Mouse (Mus musculus): ENCODE data around the gene Actl6b. TPM values are rescaled to one million over a fixed set of nuclear protein-coding genes. Genes with fewer than 3 reads are reported as not detected.

The Actl6b gene
- polyA plus RNA-seq, 1 experiment from 2014 or later = 5.2 TPM

DNA sequence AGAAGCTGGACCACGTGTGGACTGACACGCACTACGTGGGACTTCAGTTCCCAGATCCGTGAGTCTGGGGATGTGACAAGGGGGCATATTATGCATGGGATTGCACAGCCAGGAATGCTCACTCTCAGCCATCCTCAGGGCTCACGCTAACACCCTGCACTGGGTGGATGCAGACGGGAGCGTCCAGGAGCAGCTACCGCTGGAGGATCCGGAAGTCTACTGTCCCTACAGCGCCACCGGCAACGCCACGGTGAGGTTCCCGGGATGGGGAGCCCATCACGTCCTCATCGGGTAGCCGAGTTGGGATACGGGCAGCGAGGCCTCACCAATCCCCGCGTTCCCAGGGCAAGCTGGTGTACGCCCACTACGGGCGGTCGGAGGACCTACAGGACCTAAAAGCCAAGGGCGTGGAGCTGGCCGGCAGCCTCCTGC is 21.2 kb downstream of the Actl6b start:
- Histone ChIP-seq H3K36me3 (ENCODE audit: control insufficient read depth, insufficient read depth, low read length) (no peaks in the 10 kb centered on the region), H3K9me3 (ENCODE audit: control insufficient read depth, low read length) (no peaks in the 10 kb centered on the region), H3K4me1 (ENCODE audit: control insufficient read depth, insufficient read depth, low read length) (0 out of 2 replicates have a peak, but pooled peaks cover 5% of the 10 kb centered on the region), H3K27me3 (replicated peaks; ENCODE audit: control insufficient read depth, insufficient read depth, low read length) (peaks cover 17% of the 10 kb centered on the region; the same call in 1 of the 2 replicates), H3K4me3 (ENCODE audit: low read depth, low read length) (peak overlapping the region; percentile 19; the same call in 1 of the 2 replicates), H3K9ac (ENCODE audit: low read depth, low read length) (peak overlapping the region; percentile 45; the same call in 1 of the 2 replicates), H3K4me2 (ENCODE audit: low read depth, low read length) (peak overlapping the region; percentile 51), H3K27ac (replicated peaks; ENCODE audit: low read depth, low read length) (no peak overlapping the region)
- peak; percentile 28 for DNase-seq (ENCODE audit: low spot score)
- 11% methylated on average over 24 of the region's 27 CpGs for WGBS
- ATAC-seq (ENCODE audit: low read depth) = no peak

GRCm38 (mm10) chr5:137580246-137580645 is 26.9 kb downstream of the Actl6b start:
- Histone ChIP-seq H3K4me3 (ENCODE audit: low read depth, low read length) (no peak overlapping the region), H3K27me3 (replicated peaks; ENCODE audit: control insufficient read depth, insufficient read depth, low read length) (0 out of 2 replicates have a peak, but pooled peaks cover 3% of the 10 kb centered on the region), H3K9me3 (ENCODE audit: control insufficient read depth, low read length) (no peaks in the 10 kb centered on the region), H3K9ac (ENCODE audit: low read depth, low read length) (no peak overlapping the region), H3K4me1 (ENCODE audit: control insufficient read depth, insufficient read depth, low read length) (0 out of 2 replicates have a peak, but pooled peaks cover 8% of the 10 kb centered on the region), H3K27ac (replicated peaks; ENCODE audit: low read depth, low read length) (no peak overlapping the region), H3K4me2 (ENCODE audit: low read depth, low read length) (no peak overlapping the region), H3K36me3 (ENCODE audit: control insufficient read depth, insufficient read depth, low read length) (no peaks in the 10 kb centered on the region)
- DNase-seq (ENCODE audit: low spot score) = no peak
- WGBS = 82% methylated on average over 6 of the region's 6 CpGs
- ATAC-seq (ENCODE audit: low read depth) = no peak

DNA sequence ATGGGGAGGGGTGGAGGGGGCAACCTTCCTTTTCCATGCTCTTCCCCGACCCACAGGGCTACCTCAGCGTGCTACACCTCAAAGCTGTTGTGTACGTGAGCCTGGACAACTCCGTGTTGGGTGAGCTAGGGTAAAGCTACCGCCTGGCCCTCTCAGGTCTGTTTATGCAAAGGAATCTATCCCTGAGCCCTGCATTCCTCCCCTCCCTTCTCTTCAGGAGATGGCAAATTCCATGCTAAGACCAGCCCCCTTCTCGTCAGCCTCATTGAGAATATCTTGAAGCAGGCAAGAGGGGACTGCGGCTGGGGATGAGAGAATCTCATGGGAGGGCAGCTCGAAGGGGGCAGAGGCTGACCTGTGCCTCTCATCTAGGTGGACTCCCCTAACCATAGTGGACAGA is 29.4 kb downstream of the Actl6b start:
- 26% methylated on average over 8 of the region's 8 CpGs for WGBS
- Histone ChIP-seq H3K4me2 (ENCODE audit: low read depth, low read length) (peak overlapping the region; percentile 52), H3K4me3 (ENCODE audit: low read depth, low read length) (peak overlapping the region; percentile 41; the same call in 1 of the 2 replicates), H3K27ac (replicated peaks; ENCODE audit: low read depth, low read length) (no peak overlapping the region), H3K9me3 (ENCODE audit: control insufficient read depth, low read length) (peaks cover 4% of the 10 kb centered on the region; the same call in 1 of the 2 replicates), H3K4me1 (ENCODE audit: control insufficient read depth, insufficient read depth, low read length) (0 out of 2 replicates have a peak, but pooled peaks cover 8% of the 10 kb centered on the region), H3K27me3 (replicated peaks; ENCODE audit: control insufficient read depth, insufficient read depth, low read length) (0 out of 2 replicates have a peak, but pooled peaks cover 3% of the 10 kb centered on the region), H3K36me3 (ENCODE audit: control insufficient read depth, insufficient read depth, low read length) (no peaks in the 10 kb centered on the region), H3K9ac (ENCODE audit: low read depth, low read length) (peak overlapping the region; percentile 64)
- DNase-seq (ENCODE audit: low spot score) (no peak), ATAC-seq (ENCODE audit: low read depth) (no peak)

DNA sequence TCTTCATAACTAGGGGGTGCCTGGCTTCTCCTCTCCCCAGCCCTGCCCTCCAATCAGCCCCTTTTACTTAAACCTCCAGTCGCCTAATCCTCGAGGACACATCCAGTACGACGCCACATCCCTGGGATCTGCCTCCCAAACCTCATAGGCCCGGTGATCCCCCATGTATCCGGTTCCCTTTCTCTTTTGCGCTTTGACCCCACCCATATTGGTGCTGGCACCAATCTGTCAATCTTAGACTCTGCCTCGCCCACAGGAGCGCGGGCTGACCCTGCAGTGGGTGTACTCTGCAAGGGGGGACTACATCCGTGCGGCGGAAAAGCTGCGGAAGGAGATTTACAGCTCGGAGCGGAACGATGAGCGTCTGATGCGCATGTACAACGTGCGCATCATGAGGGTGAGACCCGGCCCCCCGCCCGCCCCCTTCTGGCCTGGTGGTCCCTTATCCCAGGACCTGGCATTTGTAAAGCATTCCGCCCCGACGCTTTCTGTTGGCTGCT is 30.4 kb downstream of the Actl6b start:
- Histone ChIP-seq H3K9me3 (ENCODE audit: control insufficient read depth, low read length) (peaks cover 5% of the 10 kb centered on the region; the same call in 1 of the 2 replicates), H3K36me3 (ENCODE audit: control insufficient read depth, insufficient read depth, low read length) (no peaks in the 10 kb centered on the region), H3K4me1 (ENCODE audit: control insufficient read depth, insufficient read depth, low read length) (0 out of 2 replicates have a peak, but pooled peaks cover 8% of the 10 kb centered on the region), H3K4me3 (ENCODE audit: low read depth, low read length) (peak overlapping the region; percentile 41), H3K9ac (ENCODE audit: low read depth, low read length) (peak overlapping the region; percentile 64), H3K27me3 (replicated peaks; ENCODE audit: control insufficient read depth, insufficient read depth, low read length) (0 out of 2 replicates have a peak, but pooled peaks cover 3% of the 10 kb centered on the region), H3K4me2 (ENCODE audit: low read depth, low read length) (peak overlapping the region; percentile 52), H3K27ac (replicated peaks; ENCODE audit: low read depth, low read length) (peak overlapping the region; percentile 33; the same call in 1 of the 2 replicates)
- peak; percentile 86 for DNase-seq (ENCODE audit: low spot score)
- ATAC-seq (ENCODE audit: low read depth) = peak; percentile 85
- WGBS = 13% methylated on average over 27 of the region's 27 CpGs

GRCm38 (mm10) chr5:137584976-137585375 is 31.7 kb downstream of the Actl6b start:
- no peaks in the 10 kb centered on the region for H3K36me3 ChIP-seq (ENCODE audit: control insufficient read depth, insufficient read depth, low read length)
- no peak overlapping the region for H3K27ac ChIP-seq (replicated peaks; ENCODE audit: low read depth, low read length)
- 0 out of 2 replicates have a peak, but pooled peaks cover 3% of the 10 kb centered on the region for H3K27me3 ChIP-seq (replicated peaks; ENCODE audit: control insufficient read depth, insufficient read depth, low read length)
- 0 out of 2 replicates have a peak, but pooled peaks cover 8% of the 10 kb centered on the region for H3K4me1 ChIP-seq (ENCODE audit: control insufficient read depth, insufficient read depth, low read length)
- H3K4me2 ChIP-seq (ENCODE audit: low read depth, low read length) = no peak overlapping the region
- DNase-seq (ENCODE audit: low spot score) (peak; percentile 75), ATAC-seq (ENCODE audit: low read depth) (no peak)
- H3K9me3 ChIP-seq (ENCODE audit: control insufficient read depth, low read length) = peaks cover 5% of the 10 kb centered on the region; the same call in 1 of the 2 replicates
- 29% methylated on average over 8 of the region's 8 CpGs for WGBS
- H3K4me3 ChIP-seq (ENCODE audit: low read depth, low read length) = no peak overlapping the region
- H3K9ac ChIP-seq (ENCODE audit: low read depth, low read length) = no peak overlapping the region

DNA sequence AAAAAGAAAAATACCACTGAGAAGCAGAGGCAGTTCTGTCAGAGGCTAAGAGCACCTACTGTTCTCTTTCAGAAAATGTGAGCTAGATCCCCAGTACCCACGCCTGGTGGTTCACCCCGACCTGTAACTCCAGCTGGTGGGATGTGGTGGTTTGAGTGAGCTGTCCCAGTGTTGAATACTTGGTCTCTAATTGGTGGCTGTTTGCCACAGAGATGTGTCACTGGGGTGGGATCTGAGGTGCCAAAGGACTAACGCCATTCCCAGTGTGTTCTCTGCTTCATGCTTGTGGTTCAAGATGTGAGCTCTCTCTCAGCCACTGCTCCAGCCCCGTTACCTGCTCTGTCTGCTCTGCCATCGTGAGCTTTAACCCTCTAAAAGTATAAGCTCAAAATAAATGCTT is 37.2 kb downstream of the Actl6b start:
- Histone ChIP-seq H3K36me3 (ENCODE audit: control insufficient read depth, insufficient read depth, low read length) (no peaks in the 10 kb centered on the region), H3K9ac (ENCODE audit: low read depth, low read length) (no peak overlapping the region), H3K4me3 (ENCODE audit: low read depth, low read length) (no peak overlapping the region), H3K27me3 (replicated peaks; ENCODE audit: control insufficient read depth, insufficient read depth, low read length) (no peaks in the 10 kb centered on the region), H3K9me3 (ENCODE audit: control insufficient read depth, low read length) (peaks cover 5% of the 10 kb centered on the region; the same call in 1 of the 2 replicates), H3K4me2 (ENCODE audit: low read depth, low read length) (no peak overlapping the region), H3K4me1 (ENCODE audit: control insufficient read depth, insufficient read depth, low read length) (no peaks in the 10 kb centered on the region), H3K27ac (replicated peaks; ENCODE audit: low read depth, low read length) (no peak overlapping the region)
- no peak for ATAC-seq (ENCODE audit: low read depth)
- 69% methylated on average over 5 of the region's 5 CpGs for WGBS
- DNase-seq (ENCODE audit: low spot score) = no peak

GRCm38 (mm10) chr5:137595921-137596320 is 42.6 kb downstream of the Actl6b start:
- WGBS = 83% methylated on average over 7 of the region's 7 CpGs
- no peaks in the 10 kb centered on the region for H3K27me3 ChIP-seq (replicated peaks; ENCODE audit: control insufficient read depth, insufficient read depth, low read length)
- peaks cover 13% of the 10 kb centered on the region; the same call in 1 of the 2 replicates for H3K36me3 ChIP-seq (ENCODE audit: control insufficient read depth, insufficient read depth, low read length)
- H3K9me3 ChIP-seq (ENCODE audit: control insufficient read depth, low read length) = no peaks in the 10 kb centered on the region
- ATAC-seq (ENCODE audit: low read depth) = no peak
- no peak for DNase-seq (ENCODE audit: low spot score)
- H3K4me1 ChIP-seq (ENCODE audit: control insufficient read depth, insufficient read depth, low read length) = peaks cover 11% of the 10 kb centered on the region; the same call in 1 of the 2 replicates
- no peak overlapping the region for H3K4me3 ChIP-seq (ENCODE audit: low read depth, low read length)
- no peak overlapping the region for H3K4me2 ChIP-seq (ENCODE audit: low read depth, low read length)
- H3K27ac ChIP-seq (replicated peaks; ENCODE audit: low read depth, low read length) = no peak overlapping the region
- no peak overlapping the region for H3K9ac ChIP-seq (ENCODE audit: low read depth, low read length)

DNA sequence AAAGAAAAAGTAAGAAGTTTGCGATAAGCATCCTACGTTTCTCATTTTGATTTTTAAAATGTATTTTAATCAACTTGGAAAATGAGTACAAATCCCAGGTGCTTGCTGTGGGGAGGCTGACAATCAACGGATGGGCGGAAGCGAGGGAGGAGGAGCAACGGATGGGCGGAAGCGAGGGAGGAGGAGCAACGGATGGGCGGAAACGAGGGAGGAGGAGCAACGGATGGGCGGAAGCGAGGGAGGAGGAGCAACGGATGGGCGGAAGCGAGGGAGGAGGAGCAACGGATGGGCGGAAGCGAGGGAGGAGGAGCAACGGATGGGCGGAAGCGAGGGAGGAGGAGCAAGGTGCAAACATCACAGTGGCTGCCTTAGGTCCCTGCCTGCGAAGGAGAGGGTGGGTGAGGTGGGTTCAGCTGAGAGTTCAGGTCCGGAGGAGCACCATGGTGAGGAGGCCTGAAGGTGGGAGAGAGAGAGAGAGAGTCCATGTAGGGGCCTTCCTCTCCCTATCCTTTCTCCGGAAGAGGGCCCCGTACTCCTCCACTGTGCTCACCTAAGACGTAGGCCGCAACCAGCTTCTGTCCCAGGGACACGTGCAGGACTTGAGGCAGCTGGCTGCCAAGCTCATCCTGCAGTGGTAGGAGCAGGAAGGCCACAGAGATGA is 43.4 kb downstream of the Actl6b start:
- H3K4me1 ChIP-seq (ENCODE audit: control insufficient read depth, insufficient read depth, low read length) = peaks cover 11% of the 10 kb centered on the region; the same call in 1 of the 2 replicates
- H3K4me2 ChIP-seq (ENCODE audit: low read depth, low read length) = peak overlapping the region; percentile 35
- H3K36me3 ChIP-seq (ENCODE audit: control insufficient read depth, insufficient read depth, low read length) = peaks cover 13% of the 10 kb centered on the region; the same call in 1 of the 2 replicates
- no peak overlapping the region for H3K9ac ChIP-seq (ENCODE audit: low read depth, low read length)
- 31% methylated on average over 24 of the region's 30 CpGs for WGBS
- no peak overlapping the region for H3K27ac ChIP-seq (replicated peaks; ENCODE audit: low read depth, low read length)
- no peak for ATAC-seq (ENCODE audit: low read depth)
- H3K27me3 ChIP-seq (replicated peaks; ENCODE audit: control insufficient read depth, insufficient read depth, low read length) = no peaks in the 10 kb centered on the region
- no peaks in the 10 kb centered on the region for H3K9me3 ChIP-seq (ENCODE audit: control insufficient read depth, low read length)
- H3K4me3 ChIP-seq (ENCODE audit: low read depth, low read length) = no peak overlapping the region
- DNase-seq (ENCODE audit: low spot score) = no peak
